Mouse (Mus musculus) embryonic facial prominence, embryonic 10.5 days (tissue): Measurements from ENCODE around the gene Glis1. TPM values are rescaled to one million over a fixed set of nuclear protein-coding genes. Genes with fewer than 3 reads are reported as not detected.

Experiments
- DNase-seq: peaks from one replicate; pipeline ENCODE4 v3.0.0-alpha.2; 2017; ENCODE audit warnings: low spot score
- H3K27ac ChIP-seq: fragments of 300-500 bp; sonication (generic); replicated peaks from 2 replicates; pipeline ENCODE4 v1.5.1; 2016; ENCODE audit warnings: mild to moderate bottlenecking
- H3K27me3 ChIP-seq: fragments of 300-500 bp; sonication (generic); replicated peaks from 2 replicates; pipeline ENCODE4 v1.6.1; 2016; ENCODE audit warnings: low read depth, mild to moderate bottlenecking; ENCODE audit not compliant: poor library complexity, severe bottlenecking
- H3K36me3 ChIP-seq: fragments of 300-500 bp; sonication (generic); replicated peaks from 2 replicates; pipeline ENCODE4 v1.6.1; 2016; ENCODE audit warnings: mild to moderate bottlenecking, moderate library complexity
- H3K4me1 ChIP-seq: fragments of 300-500 bp; sonication (generic); 2 replicates; pipeline ENCODE4 v1.6.1; 2016
- H3K4me3 ChIP-seq: fragments of 300-500 bp; sonication (generic); 2 replicates; pipeline ENCODE4 v1.5.1; 2016; ENCODE audit warnings: mild to moderate bottlenecking, moderate library complexity
- H3K9me3 ChIP-seq: fragments of 300-500 bp; sonication (generic); 2 replicates; pipeline ENCODE4 v1.6.1; 2016; ENCODE audit warnings: mild to moderate bottlenecking
- WGBS: fragments of 180-500 bp; shearing (Covaris S2); methylation state at CpG from one replicate; pipeline ENCODE4 v1.1.7; 2016; 5-methylcytosine and 5-hydroxymethylcytosine counted together
- polyA plus RNA-seq: library from polyadenylated mRNA; unstranded; fragments of >200 nt; fragmentation: Nextera tagmentation; extraction: Ambion mirVana; gene quantifications from 2 replicates; pipeline ENCODE4 v1.2.1, GENCODE M21; 2016

Gene Glis1
- polyA plus RNA-seq, 1 experiment from 2014 or later: 7.3 TPM

DNA sequence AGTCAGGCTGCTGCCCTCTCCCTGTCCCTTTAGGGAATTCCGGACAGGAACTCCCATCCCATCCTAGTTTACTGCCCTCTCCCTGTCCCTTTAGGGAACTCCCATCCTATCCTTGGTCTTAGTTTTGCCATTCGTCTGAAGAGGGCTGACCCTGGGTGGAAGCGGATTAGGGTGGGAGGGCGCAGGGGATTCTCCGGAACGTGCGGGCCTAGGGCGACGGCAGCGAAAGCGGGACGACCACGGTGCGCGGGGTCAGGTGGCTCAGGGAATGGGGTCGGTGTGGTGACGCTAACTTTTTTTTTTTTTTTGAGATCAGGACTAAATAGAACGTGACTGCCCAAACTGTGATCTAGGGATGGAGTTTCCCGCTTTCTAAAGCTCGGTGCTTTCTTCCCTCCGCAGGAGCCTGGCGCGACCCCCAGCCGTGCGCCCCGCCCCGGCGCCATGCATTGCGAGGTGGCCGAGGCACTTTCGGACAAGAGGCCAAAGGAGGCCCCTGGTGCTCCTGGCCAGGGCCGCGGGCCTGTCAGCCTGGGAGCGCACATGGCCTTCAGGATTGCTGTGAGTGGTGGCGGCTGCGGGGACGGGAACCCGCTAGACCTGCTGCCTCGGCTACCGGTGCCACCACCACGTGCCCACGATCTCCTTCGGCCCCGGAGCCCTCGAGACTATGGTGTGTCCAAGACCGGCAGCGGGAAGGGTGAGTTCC, 1.0 kb downstream of the Glis1 start:
- H3K4me1 ChIP-seq: peaks cover 41% of the 10 kb centered on the region
- H3K9me3 ChIP-seq: no peaks in the 10 kb centered on the region
- H3K4me3 ChIP-seq: peak overlapping the region; percentile 75
- peaks cover 85% of the 10 kb centered on the region for H3K27me3 ChIP-seq
- peak overlapping the region; percentile 75 for H3K27ac ChIP-seq
- peak; percentile 53 for DNase-seq
- no peaks in the 10 kb centered on the region for H3K36me3 ChIP-seq
- 2% methylated on average over 47 of the region's 47 CpGs for WGBS

GRCm38 (mm10) chr4:107436476-107436875, 2.1 kb downstream of the Glis1 start:
- WGBS: 82% methylated on average over 7 of the region's 7 CpGs
- DNase-seq: no peak
- H3K27ac ChIP-seq: no peak overlapping the region
- H3K9me3 ChIP-seq: no peaks in the 10 kb centered on the region
- H3K4me3 ChIP-seq: no peak overlapping the region
- H3K4me1 ChIP-seq: peaks cover 52% of the 10 kb centered on the region
- peaks cover 96% of the 10 kb centered on the region for H3K27me3 ChIP-seq
- no peaks in the 10 kb centered on the region for H3K36me3 ChIP-seq

DNA sequence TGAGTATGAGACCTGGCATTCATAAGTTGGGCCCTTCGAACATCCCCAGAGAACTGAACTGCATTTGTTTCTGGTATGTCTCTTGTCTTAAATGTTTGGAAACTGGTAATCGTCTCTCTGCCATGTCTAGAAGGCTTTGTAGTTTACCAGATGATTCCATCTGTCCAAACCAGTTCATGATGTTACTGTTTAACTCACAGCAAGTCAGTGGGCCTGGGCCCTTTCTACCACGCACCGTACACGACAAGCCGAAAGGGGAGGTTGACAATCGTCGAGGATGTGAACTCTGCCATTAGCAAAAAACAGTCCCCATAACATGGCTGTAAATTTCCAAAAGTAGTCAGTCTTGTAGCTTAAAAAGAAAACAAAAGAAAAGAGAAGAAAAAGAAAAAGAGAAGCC, 4.3 kb downstream of the Glis1 start:
- Histone ChIP-seq H3K4me1 (peaks cover 71% of the 10 kb centered on the region), H3K27ac (no peak overlapping the region), H3K27me3 (peaks cover 100% of the 10 kb centered on the region), H3K4me3 (no peak overlapping the region), H3K9me3 (no peaks in the 10 kb centered on the region), H3K36me3 (no peaks in the 10 kb centered on the region)
- DNase-seq: no peak
- WGBS: 88% methylated on average over 8 of the region's 8 CpGs

GRCm38 (mm10) chr4:107440306-107440705, 5.9 kb downstream of the Glis1 start:
- Histone ChIP-seq H3K4me1 (peaks cover 59% of the 10 kb centered on the region), H3K36me3 (no peaks in the 10 kb centered on the region), H3K4me3 (peak overlapping the region; percentile 32; the same call in 1 of the 2 replicates), H3K27me3 (peaks cover 100% of the 10 kb centered on the region), H3K27ac (no peak overlapping the region), H3K9me3 (0 out of 2 replicates have a peak, but pooled peaks cover 6% of the 10 kb centered on the region)
- WGBS: 17% methylated on average over 13 of the region's 13 CpGs
- DNase-seq: no peak

DNA sequence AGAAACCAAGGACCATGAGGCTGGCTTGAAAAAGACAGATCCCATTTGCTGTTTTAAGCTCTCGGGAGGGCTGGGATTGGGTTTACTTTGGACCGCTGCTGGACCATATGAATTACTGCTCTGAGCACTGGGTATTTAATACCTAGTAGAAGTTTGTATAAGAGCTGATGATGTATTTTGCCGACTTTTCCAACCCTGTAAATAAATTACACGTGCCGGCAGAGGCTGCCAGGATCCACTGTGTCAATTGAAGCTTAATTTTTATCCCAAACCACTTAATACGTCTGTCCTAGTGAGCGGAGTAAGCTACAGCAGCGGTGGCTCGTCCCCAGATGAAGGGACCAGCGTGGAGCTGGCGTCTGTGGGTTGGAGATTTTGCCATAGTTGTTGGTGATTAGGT, 7.9 kb downstream of the Glis1 start:
- peaks cover 88% of the 10 kb centered on the region for H3K27me3 ChIP-seq
- WGBS: 72% methylated on average over 11 of the region's 11 CpGs
- no peak overlapping the region for H3K27ac ChIP-seq
- H3K36me3 ChIP-seq: no peaks in the 10 kb centered on the region
- no peak for DNase-seq
- H3K9me3 ChIP-seq: 0 out of 2 replicates have a peak, but pooled peaks cover 6% of the 10 kb centered on the region
- H3K4me3 ChIP-seq: no peak overlapping the region
- H3K4me1 ChIP-seq: peaks cover 51% of the 10 kb centered on the region

GRCm38 (mm10) chr4:107442891-107443483, 8.6 kb downstream of the Glis1 start:
- H3K4me3 ChIP-seq: peak overlapping the region; percentile 23; the same call in 1 of the 2 replicates
- 0 out of 2 replicates have a peak, but pooled peaks cover 6% of the 10 kb centered on the region for H3K9me3 ChIP-seq
- H3K36me3 ChIP-seq: no peaks in the 10 kb centered on the region
- WGBS: 37% methylated on average over 16 of the region's 16 CpGs
- peaks cover 84% of the 10 kb centered on the region for H3K27me3 ChIP-seq
- peaks cover 47% of the 10 kb centered on the region for H3K4me1 ChIP-seq
- peak overlapping the region; percentile 36; the same call in 1 of the 2 replicates for H3K27ac ChIP-seq
- peak; percentile 65 for DNase-seq

GRCm38 (mm10) chr4:107443621-107444020, 9.2 kb downstream of the Glis1 start:
- DNase-seq: no peak

DNA sequence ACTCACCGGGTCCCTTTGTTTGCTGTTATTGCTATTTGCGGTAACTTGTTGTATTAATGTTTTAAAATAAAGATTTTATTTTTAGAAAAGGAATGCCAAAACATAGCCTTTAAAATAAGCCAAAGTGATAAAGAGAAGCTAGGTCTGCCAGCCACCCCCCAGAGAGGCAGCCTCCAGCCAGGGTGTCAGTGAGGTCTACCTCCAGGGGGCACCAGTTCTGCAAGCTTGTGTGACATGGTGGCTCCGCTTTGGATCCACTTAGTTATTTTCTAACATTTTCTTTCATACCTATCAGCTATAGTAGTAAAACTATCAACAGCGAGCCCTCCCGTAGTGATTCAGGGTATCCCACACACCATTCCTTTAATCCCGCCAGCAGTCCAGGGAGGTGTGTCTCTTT, 14.1 kb downstream of the Glis1 start:
- H3K36me3 ChIP-seq: no peaks in the 10 kb centered on the region
- no peak for DNase-seq
- H3K27me3 ChIP-seq: peaks cover 55% of the 10 kb centered on the region
- no peak overlapping the region for H3K4me3 ChIP-seq
- 89% methylated on average over 6 of the region's 6 CpGs for WGBS
- H3K9me3 ChIP-seq: 0 out of 2 replicates have a peak, but pooled peaks cover 6% of the 10 kb centered on the region
- H3K27ac ChIP-seq: no peak overlapping the region
- peaks cover 30% of the 10 kb centered on the region for H3K4me1 ChIP-seq

More at GRCm38 (mm10) chr4:107443621-107444020, 9.2 kb downstream of the Glis1 start:
- Histone ChIP-seq H3K27me3 (peaks cover 80% of the 10 kb centered on the region), H3K36me3 (no peaks in the 10 kb centered on the region), H3K27ac (no peak overlapping the region), H3K4me1 (peaks cover 47% of the 10 kb centered on the region), H3K9me3 (0 out of 2 replicates have a peak, but pooled peaks cover 6% of the 10 kb centered on the region), H3K4me3 (peak overlapping the region; percentile 23; the same call in 1 of the 2 replicates)
- WGBS: 52% methylated on average over 11 of the region's 11 CpGs

- H3K4me3 ChIP-seq: no peak overlapping the region
- H3K9me3 ChIP-seq: 0 out of 2 replicates have a peak, but pooled peaks cover 6% of the 10 kb centered on the region
- H3K27me3 ChIP-seq: peaks cover 45% of the 10 kb centered on the region
- H3K27ac ChIP-seq: no peak overlapping the region
- DNase-seq: no peak
- 91% methylated on average over 13 of the region's 13 CpGs for WGBS
- H3K36me3 ChIP-seq: no peaks in the 10 kb centered on the region
- peaks cover 32% of the 10 kb centered on the region for H3K4me1 ChIP-seq
These were observed 15.1 kb downstream of the Glis1 start for GRCm38 (mm10) chr4:107449519-107449918.

DNA sequence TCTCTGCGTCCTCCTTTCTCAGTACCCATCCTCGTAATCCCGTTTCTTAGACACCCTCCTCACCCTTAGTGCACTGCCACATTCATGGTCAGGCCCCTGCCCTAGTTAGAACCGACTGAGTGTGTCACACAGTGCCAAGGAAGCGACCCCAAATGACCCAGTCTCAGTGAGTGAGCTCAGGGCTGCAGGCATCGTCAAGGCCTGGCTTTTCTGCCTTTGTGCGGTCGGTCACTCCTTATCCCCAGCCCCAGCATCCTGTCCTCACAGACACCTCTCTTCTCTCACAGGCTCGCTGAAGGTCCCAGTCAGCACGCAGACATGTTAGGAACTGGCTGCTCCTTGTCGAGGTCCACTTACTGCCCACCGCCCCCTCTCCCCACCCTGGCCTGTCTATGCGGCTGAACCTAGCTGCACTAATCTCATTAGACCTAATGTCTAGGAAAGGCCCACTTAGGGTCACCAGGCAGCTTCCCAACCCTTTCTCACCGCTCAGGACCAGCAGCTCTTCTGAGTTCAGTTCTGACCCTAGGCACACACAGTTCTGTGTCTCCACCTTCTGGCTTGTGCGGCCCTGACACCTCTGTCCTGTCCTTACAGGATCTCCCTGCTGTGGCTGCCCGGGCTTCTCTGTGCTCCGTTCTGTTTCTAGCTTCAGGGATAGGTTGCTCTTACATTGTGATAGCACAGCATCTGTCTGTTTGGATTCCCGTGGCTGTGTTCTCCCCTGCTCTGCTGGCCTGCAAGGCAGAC, 18.1 kb downstream of the Glis1 start:
- peaks cover 42% of the 10 kb centered on the region for H3K4me1 ChIP-seq
- H3K36me3 ChIP-seq: no peaks in the 10 kb centered on the region
- H3K4me3 ChIP-seq: no peak overlapping the region
- peak overlapping the region; percentile 82 for H3K27ac ChIP-seq
- H3K27me3 ChIP-seq: peaks cover 29% of the 10 kb centered on the region
- DNase-seq: peak; percentile 37
- no peaks in the 10 kb centered on the region for H3K9me3 ChIP-seq
- WGBS: 65% methylated on average over 18 of the region's 18 CpGs

DNA sequence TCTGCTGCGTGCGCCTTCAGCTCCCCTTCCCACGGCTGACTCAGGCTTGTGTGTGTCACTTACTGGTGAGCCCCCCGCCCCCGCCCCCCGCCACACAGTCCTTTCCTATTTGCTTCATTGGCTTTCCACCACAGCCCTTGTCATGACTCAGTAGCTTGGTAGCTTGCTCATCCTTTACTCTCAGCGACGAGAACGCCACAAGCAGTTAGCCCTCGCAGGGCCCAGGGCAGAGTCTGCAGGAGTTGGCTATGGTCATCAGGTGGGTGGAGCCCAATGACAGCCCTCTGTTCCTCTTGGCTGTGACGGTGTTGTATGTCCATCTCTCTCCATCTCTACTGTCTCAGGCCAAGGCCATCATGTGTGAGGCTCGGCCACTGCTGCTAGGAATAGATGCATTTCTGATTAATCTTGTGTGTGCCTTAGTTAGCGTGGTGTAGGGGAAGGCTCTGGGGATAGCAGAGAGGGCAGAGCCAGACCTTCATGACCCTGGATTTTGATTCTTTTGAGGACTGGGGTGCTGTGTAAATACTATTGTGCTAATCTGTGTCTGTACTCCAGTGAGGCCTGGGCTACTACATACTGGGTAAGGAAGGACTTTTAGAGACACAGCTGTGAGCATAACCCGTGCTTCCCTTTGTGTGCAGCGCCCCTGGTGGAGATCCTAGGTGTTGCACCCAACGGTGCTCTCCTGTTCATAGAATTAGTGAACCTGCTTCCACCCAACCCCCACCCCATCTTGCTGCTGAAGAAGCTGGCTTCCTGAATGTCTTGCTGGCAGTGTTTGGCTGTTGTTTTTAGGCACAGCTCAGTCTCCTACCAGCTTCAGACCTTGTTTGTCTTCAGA, 19.0 kb downstream of the Glis1 start:
- Histone ChIP-seq H3K9me3 (no peaks in the 10 kb centered on the region), H3K36me3 (no peaks in the 10 kb centered on the region), H3K27me3 (peaks cover 29% of the 10 kb centered on the region), H3K27ac (peak overlapping the region; percentile 82), H3K4me1 (peaks cover 51% of the 10 kb centered on the region), H3K4me3 (no peak overlapping the region)
- peak; percentile 92 for DNase-seq
- 63% methylated on average over 16 of the region's 16 CpGs for WGBS

DNA sequence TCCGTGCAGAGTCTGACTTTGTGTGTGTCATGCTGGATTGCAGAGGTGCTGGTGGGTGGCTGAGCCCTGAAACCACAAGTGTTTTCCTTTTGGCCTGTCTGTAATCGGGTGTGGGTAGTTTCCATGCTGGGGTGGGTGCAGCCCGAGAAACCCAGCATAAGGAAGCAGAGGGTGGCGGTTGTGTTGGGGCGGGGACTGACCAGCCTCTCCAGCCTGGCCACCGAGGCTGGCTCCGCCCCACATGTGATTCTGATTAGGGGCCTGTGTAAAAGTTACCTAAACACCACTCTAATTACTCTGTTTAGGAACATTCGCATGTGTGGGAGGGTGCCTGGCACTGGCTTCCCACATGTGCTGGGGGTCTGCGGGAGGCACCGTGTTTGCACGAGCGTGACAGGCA, 23.2 kb downstream of the Glis1 start:
- Histone ChIP-seq H3K27ac (peak overlapping the region; percentile 77), H3K27me3 (peaks cover 35% of the 10 kb centered on the region), H3K4me3 (peak overlapping the region; percentile 36), H3K36me3 (no peaks in the 10 kb centered on the region), H3K9me3 (no peaks in the 10 kb centered on the region), H3K4me1 (peaks cover 72% of the 10 kb centered on the region)
- peak; percentile 84 for DNase-seq
- WGBS: 35% methylated on average over 12 of the region's 12 CpGs
